Mouse (Mus musculus) neural tube, embryonic 13.5 days (tissue): ENCODE data around the gene Mrpl27. TPM values are rescaled to one million over a fixed set of nuclear protein-coding genes. Genes with fewer than 3 reads are reported as not detected.
A peak's percentile ranks its signal among the peaks of the same experiment; 100 is the strongest.

ENCODE experiments used
- ATAC-seq: fragments of 200-750 bp; cut with Nextera tagmentation; 2 replicates; pipeline ENCODE4 v1.8.0; 2017; ENCODE audit warnings: low read depth, mild to moderate bottlenecking, moderate TSS enrichment, moderate library complexity
- H3K27ac ChIP-seq: fragments of 300-500 bp; sonication (generic); replicated peaks from 2 replicates; pipeline ENCODE4 v1.5.1; 2015; ENCODE audit warnings: moderate library complexity, mild to moderate bottlenecking, inconsistent platforms
- H3K27me3 ChIP-seq: fragments of 300-500 bp; sonication (generic); 2 replicates; pipeline ENCODE4 v1.6.1; 2015; ENCODE audit warnings: mild to moderate bottlenecking, inconsistent platforms
- H3K36me3 ChIP-seq: fragments of 300-500 bp; sonication (generic); 2 replicates; pipeline ENCODE4 v1.6.1; 2015; ENCODE audit warnings: mild to moderate bottlenecking, inconsistent platforms
- H3K4me1 ChIP-seq: fragments of 300-500 bp; sonication (generic); replicated peaks from 2 replicates; pipeline ENCODE4 v1.6.1; 2015; ENCODE audit warnings: inconsistent platforms
- H3K4me2 ChIP-seq: fragments of 300-500 bp; sonication (generic); 2 replicates; pipeline ENCODE4 v1.6.1; 2015; ENCODE audit warnings: inconsistent platforms, mild to moderate bottlenecking, moderate library complexity
- H3K4me3 ChIP-seq: fragments of 300-500 bp; sonication (generic); 2 replicates; pipeline ENCODE4 v1.5.1; 2015; ENCODE audit warnings: mild to moderate bottlenecking, inconsistent platforms
- H3K9ac ChIP-seq: fragments of 300-500 bp; sonication (generic); 2 replicates; pipeline ENCODE4 v1.6.1; 2015; ENCODE audit warnings: moderate library complexity, mild to moderate bottlenecking, inconsistent platforms
- H3K9me3 ChIP-seq: fragments of 300-500 bp; sonication (generic); 2 replicates; pipeline ENCODE4 v1.6.1; 2016; ENCODE audit warnings: inconsistent platforms
- WGBS: fragments of 180-500 bp; shearing (Covaris S2); methylation state at CpG from one replicate; pipeline ENCODE4 v1.1.7; 2015; 5-methylcytosine and 5-hydroxymethylcytosine counted together
- polyA plus RNA-seq: library from polyadenylated mRNA; unstranded; fragments of >200 nt; fragmentation: Nextera tagmentation; extraction: Ambion mirVana; gene quantifications from 2 replicates; pipeline ENCODE4 v1.2.1, GENCODE M21; 2015

Mrpl27 gene
- polyA plus RNA-seq, 1 experiment from 2014 or later = 144 TPM

DNA sequence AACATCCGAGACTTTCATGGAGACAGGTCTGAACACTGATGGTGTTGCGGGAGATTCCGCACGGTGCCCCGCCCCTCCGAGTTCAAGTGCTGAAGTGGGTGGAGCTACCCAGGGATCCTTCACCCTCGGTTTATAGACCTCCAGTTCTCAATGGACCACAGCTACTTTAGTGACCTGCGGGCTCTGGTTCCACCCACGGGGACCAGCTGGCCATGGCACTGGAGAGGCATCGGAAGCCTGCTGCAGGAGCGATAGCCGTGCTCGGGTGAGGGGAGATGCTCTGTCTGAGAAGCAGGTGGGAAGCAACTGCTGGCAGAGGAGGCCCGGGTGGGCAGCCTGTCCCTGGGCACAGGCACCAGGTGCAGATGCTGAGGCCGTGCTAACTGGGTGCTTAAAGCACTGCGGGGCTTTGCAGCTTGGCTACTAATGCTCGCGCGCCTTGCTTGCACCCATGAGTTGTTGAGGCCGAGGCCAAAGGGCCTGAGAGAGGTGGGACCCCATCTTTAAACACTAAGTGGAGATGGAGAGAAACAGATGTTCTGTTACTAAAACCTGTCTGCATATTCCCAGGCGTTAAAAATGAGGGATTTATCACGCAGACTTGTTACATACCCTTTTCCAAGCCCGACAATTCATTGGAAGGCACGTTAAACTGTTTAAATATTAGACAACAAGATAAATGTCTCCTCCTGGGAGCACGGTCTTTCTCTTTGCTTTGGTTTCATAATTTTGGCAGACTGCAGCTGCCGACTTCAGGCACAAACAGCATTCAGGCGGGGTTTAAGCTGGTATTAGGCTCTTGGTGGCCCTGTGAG is 48.0 kb downstream of the Mrpl27 start:
- peak overlapping the region; percentile 25 for H3K4me2 ChIP-seq
- H3K4me3 ChIP-seq = no peak overlapping the region
- no peaks in the 10 kb centered on the region for H3K9me3 ChIP-seq
- ATAC-seq = peak; percentile 32; the same call in 1 of the 2 replicates
- 41% methylated on average over 27 of the region's 27 CpGs for WGBS
- no peaks in the 10 kb centered on the region for H3K36me3 ChIP-seq
- peaks cover 15% of the 10 kb centered on the region for H3K4me1 ChIP-seq
- H3K27ac ChIP-seq = 0 out of 2 replicates have a peak overlapping the region, but pooled peaks have one; percentile 6
- no peaks in the 10 kb centered on the region for H3K27me3 ChIP-seq
- H3K9ac ChIP-seq = 0 out of 2 replicates have a peak overlapping the region, but pooled peaks have one; percentile 0

DNA sequence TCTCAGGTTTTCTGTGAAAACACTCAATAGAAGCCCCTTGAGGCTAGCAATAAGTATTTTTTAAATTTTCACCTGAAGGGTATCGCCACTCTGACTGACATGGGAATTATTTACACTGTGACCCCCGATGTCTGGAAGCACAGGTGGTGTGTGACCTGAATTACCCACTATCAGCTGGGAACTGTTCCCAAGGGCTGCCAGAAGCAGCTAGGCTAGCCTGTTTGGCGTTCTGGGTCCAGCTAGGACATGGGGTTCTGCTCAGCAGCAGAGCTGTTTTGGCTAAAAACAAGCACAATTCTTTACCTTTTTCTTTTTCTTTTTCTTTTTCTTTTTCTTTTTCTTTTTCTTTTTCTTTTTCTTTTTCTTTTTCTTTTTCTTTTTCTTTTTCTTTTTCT is 48.6 kb downstream of the Mrpl27 start:
- H3K4me3 ChIP-seq = no peak overlapping the region
- H3K9ac ChIP-seq = 0 out of 2 replicates have a peak overlapping the region, but pooled peaks have one; percentile 0
- H3K27me3 ChIP-seq = no peaks in the 10 kb centered on the region
- H3K4me1 ChIP-seq = peaks cover 15% of the 10 kb centered on the region
- H3K27ac ChIP-seq = no peak overlapping the region
- ATAC-seq = no peak
- H3K9me3 ChIP-seq = no peaks in the 10 kb centered on the region
- no peaks in the 10 kb centered on the region for H3K36me3 ChIP-seq
- H3K4me2 ChIP-seq = no peak overlapping the region
- whole genome bisulfite sequencing = 56% methylated on average over 3 of the region's 3 CpGs

DNA sequence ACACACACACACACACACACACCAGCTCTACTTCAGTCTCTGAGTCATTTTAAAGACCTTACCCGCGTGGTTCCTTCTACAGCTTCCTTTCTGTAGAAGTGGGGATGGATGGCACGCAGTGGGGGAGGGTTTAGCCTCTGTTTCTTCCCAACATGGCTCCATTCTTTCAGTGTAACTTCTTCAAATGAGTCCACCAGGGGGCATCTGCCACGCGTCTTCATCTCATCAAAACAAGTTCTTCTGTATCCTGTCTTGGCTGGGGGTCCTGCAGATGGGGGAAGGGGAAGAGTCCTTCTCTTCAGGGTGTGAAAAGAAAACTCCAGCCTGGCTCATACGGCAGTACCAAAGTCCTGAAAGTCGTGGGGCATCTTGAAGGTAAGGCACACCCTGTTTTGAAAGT is 50.5 kb downstream of the Mrpl27 start:
- Histone ChIP-seq H3K9me3 (no peaks in the 10 kb centered on the region), H3K4me3 (no peak overlapping the region), H3K9ac (no peak overlapping the region), H3K4me1 (peaks cover 15% of the 10 kb centered on the region), H3K27me3 (no peaks in the 10 kb centered on the region), H3K4me2 (no peak overlapping the region), H3K27ac (no peak overlapping the region), H3K36me3 (no peaks in the 10 kb centered on the region)
- 55% methylated on average over 7 of the region's 7 CpGs for WGBS
- no peak for ATAC-seq

DNA sequence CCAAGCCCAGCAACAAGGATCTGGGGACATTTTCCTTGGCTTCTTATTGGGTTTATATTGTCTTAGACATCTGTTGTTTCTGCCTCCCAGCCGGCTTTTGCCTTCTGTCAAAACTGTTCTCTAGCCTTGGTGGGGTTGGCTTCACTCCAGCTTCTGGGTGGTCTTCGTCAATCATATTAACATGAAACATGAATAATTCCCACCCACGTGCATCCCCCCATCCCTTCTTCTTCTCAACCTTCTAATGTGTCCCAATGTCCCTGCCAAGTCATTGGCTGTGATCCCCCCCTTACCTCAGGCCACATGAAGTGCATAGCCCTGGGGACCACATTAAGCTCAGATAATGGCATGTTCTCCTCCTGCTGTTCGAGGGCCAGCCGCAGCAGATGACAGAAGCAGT is 50.9 kb downstream of the Mrpl27 start, which contains the start of gene Gm11541:
Gm11541 (minus strand) TSS at position 28 of the 400 bp plus-strand sequence.
- no peaks in the 10 kb centered on the region for H3K36me3 ChIP-seq
- peaks cover 15% of the 10 kb centered on the region for H3K4me1 ChIP-seq
- H3K9me3 ChIP-seq = no peaks in the 10 kb centered on the region
- H3K4me3 ChIP-seq = no peak within 1 kb of the TSS
- no peaks in the 10 kb centered on the region for H3K27me3 ChIP-seq
- 71% methylated on average over 5 of the region's 5 CpGs for WGBS
- no peak within 1 kb of the TSS for H3K9ac ChIP-seq
- H3K4me2 ChIP-seq = no peak within 1 kb of the TSS
- no peak for ATAC-seq
- no peak within 1 kb of the TSS for H3K27ac ChIP-seq

Other genes starting within 250 kb of the Mrpl27 start
- 8.9 and 9.3 TPM in 2 replicates for gene Cacna1g, start 179.6 kb upstream of the Mrpl27 start, polyA plus RNA-seq
- gene Spata20, start 167.6 kb upstream of the Mrpl27 start, polyA plus RNA-seq = 0.28 TPM in 1 of 2 replicates, not detected in the other
- gene Epn3, start 153.8 kb upstream of the Mrpl27 start, polyA plus RNA-seq = 0.24 and 0.51 TPM in 2 replicates
- 1.9 and 2.1 TPM in 2 replicates for gene Mycbpap, start 132.0 kb upstream of the Mrpl27 start, polyA plus RNA-seq
- 4.7 and 5.4 TPM in 2 replicates for gene Rsad1, start 104.5 kb upstream of the Mrpl27 start, polyA plus RNA-seq
- gene Chad, start 88.7 kb upstream of the Mrpl27 start, polyA plus RNA-seq = 0.45 and 1.7 TPM in 2 replicates
- 2.0 and 2.2 TPM in 2 replicates for gene Acsf2, start 51.9 kb upstream of the Mrpl27 start, polyA plus RNA-seq
- 169 and 170 TPM in 2 replicates for gene Lrrc59, start 24.0 kb upstream of the Mrpl27 start, polyA plus RNA-seq
- 5.0 and 5.2 TPM in 2 replicates for gene Eme1, start 197 bp downstream of the Mrpl27 start, polyA plus RNA-seq
- gene Xylt2, start 23.7 kb downstream of the Mrpl27 start, polyA plus RNA-seq = 16.0 and 16.1 TPM in 2 replicates
- gene Gm11541, start 50.7 kb downstream of the Mrpl27 start, polyA plus RNA-seq = 0.23 and 0.29 TPM in 2 replicates
- not detected in 2 replicates for gene Cdc34b, start 88.0 kb downstream of the Mrpl27 start, polyA plus RNA-seq
- gene Tmem92, start 128.9 kb downstream of the Mrpl27 start, polyA plus RNA-seq = not detected in 2 replicates